Mouse (Mus musculus): ENCODE results near the gene Mapt. TPM values are rescaled to one million over a fixed set of nuclear protein-coding genes. Genes with fewer than 3 reads are reported as not detected.

Mapt gene
- polyA plus RNA-seq, 1 experiment from 2014 or later, result 33.0 TPM

DNA sequence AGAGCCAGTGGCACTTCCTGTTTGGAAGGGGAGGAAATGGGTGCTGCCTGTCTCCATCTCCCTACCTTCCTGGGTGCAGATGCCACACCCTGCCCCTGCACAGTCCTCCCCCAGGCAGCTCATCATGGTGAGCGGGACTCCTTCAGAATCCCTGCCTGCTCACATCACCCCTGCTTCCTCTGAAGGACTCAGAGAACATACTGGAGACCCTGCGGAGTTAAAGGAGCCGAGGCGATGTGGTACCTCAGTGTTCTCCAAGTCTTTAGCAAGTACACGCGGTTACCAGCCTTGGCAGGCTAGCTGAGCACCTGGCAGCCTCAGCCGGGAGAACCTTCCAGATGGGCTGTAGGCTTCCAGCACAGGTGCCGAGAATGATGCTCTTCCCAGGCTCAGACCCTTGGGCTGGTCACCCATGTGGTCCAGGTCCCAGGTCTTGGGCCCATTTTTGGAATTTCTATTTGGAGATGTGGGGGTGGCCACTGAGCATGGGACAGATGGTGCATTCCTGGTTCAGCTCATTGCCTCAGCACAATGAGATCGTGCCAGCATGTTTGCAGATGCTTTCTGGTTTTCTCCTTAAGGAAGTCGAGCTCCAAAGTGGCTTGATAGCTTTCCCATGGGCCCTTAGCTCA, 23.3 kb downstream of the Mapt start:
- Histone ChIP-seq H3K27me3 (ENCODE audit: control insufficient read depth, insufficient read depth, low read length) (no peaks in the 10 kb centered on the region), H3K4me3 (ENCODE audit: low read depth, low read length) (no peak overlapping the region), H3K27ac (ENCODE audit: low read depth, low read length) (no peak overlapping the region), H3K9ac (ENCODE audit: low read length) (no peak overlapping the region), H3K4me2 (ENCODE audit: low read depth, low read length, severe bottlenecking) (no peak overlapping the region), H3K36me3 (ENCODE audit: control insufficient read depth, insufficient read depth, low read length) (no peaks in the 10 kb centered on the region), H3K9me3 (ENCODE audit: control insufficient read depth, low read length) (no peaks in the 10 kb centered on the region), H3K4me1 (replicated peaks; ENCODE audit: control insufficient read depth, insufficient read depth, low read length) (no peaks in the 10 kb centered on the region)
- whole genome bisulfite sequencing, result 85% methylated on average over 10 of the region's 10 CpGs
- DNase-seq (ENCODE audit: low spot score) (no peak), ATAC-seq (replicated peaks; ENCODE audit: low FRiP score) (no peak)

DNA sequence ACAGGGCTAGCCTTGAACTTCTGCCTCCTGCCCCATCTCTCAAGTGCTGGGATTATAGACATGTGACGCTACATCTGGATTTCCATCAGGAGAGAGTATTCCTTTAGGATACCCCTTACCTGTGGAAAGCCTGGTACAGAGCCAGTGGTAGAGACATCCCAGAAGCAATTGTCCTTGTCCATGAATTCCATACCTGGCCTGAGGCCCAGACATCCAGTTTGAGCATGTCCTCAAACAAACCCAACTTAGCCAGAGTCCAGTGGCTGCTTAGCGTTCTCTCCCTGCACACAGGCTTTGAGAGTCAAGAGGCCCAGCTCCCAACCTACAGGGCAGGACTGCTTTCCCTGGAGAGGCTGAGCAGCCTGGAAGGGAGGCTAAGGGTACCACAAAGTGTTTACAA, 25.0 kb downstream of the Mapt start:
- Histone ChIP-seq H3K9me3 (ENCODE audit: control insufficient read depth, low read length) (no peaks in the 10 kb centered on the region), H3K27me3 (ENCODE audit: control insufficient read depth, insufficient read depth, low read length) (no peaks in the 10 kb centered on the region), H3K4me3 (ENCODE audit: low read depth, low read length) (no peak overlapping the region), H3K27ac (ENCODE audit: low read depth, low read length) (no peak overlapping the region), H3K4me2 (ENCODE audit: low read depth, low read length, severe bottlenecking) (no peak overlapping the region), H3K4me1 (replicated peaks; ENCODE audit: control insufficient read depth, insufficient read depth, low read length) (no peaks in the 10 kb centered on the region), H3K9ac (ENCODE audit: low read length) (no peak overlapping the region), H3K36me3 (ENCODE audit: control insufficient read depth, insufficient read depth, low read length) (no peaks in the 10 kb centered on the region)
- ATAC-seq (replicated peaks; ENCODE audit: low FRiP score) (no peak), DNase-seq (ENCODE audit: low spot score) (no peak)
- 94% methylated on average over 2 of the region's 2 CpGs for WGBS

DNA sequence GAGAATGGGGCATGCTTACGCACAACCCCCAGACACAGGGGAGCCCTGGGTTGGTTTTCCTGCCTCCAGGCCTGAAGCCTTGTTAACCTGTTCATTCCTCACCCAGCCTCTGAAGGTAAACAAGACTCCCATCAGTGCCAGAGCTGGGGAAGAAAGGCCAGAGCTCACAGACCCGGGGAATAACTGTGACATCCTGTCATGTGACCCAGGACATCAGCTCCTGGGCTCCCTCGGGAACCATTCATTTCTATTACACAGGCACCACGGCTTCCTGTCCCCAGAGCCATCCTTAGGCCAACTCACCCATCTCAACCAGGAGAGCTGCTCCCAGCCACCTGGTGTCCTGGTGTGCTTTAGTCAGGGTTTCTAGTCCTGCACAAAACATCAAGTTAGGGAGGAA, 27.8 kb downstream of the Mapt start:
- Histone ChIP-seq H3K9ac (ENCODE audit: low read length) (no peak overlapping the region), H3K4me3 (ENCODE audit: low read depth, low read length) (no peak overlapping the region), H3K27ac (ENCODE audit: low read depth, low read length) (no peak overlapping the region), H3K4me1 (replicated peaks; ENCODE audit: control insufficient read depth, insufficient read depth, low read length) (no peaks in the 10 kb centered on the region), H3K9me3 (ENCODE audit: control insufficient read depth, low read length) (no peaks in the 10 kb centered on the region), H3K4me2 (ENCODE audit: low read depth, low read length, severe bottlenecking) (no peak overlapping the region), H3K36me3 (ENCODE audit: control insufficient read depth, insufficient read depth, low read length) (no peaks in the 10 kb centered on the region), H3K27me3 (ENCODE audit: control insufficient read depth, insufficient read depth, low read length) (no peaks in the 10 kb centered on the region)
- WGBS, result 76% methylated on average over 4 of the region's 4 CpGs
- ATAC-seq (replicated peaks; ENCODE audit: low FRiP score), result no peak
- DNase-seq (ENCODE audit: low spot score), result no peak

GRCm38 (mm10) chr11:104264683-104265082, 33.5 kb downstream of the Mapt start:
- Histone ChIP-seq H3K4me3 (ENCODE audit: low read depth, low read length) (no peak overlapping the region), H3K36me3 (ENCODE audit: control insufficient read depth, insufficient read depth, low read length) (no peaks in the 10 kb centered on the region), H3K4me2 (ENCODE audit: low read depth, low read length, severe bottlenecking) (no peak overlapping the region), H3K9me3 (ENCODE audit: control insufficient read depth, low read length) (no peaks in the 10 kb centered on the region), H3K27ac (ENCODE audit: low read depth, low read length) (no peak overlapping the region), H3K9ac (ENCODE audit: low read length) (no peak overlapping the region), H3K27me3 (ENCODE audit: control insufficient read depth, insufficient read depth, low read length) (no peaks in the 10 kb centered on the region), H3K4me1 (replicated peaks; ENCODE audit: control insufficient read depth, insufficient read depth, low read length) (no peaks in the 10 kb centered on the region)
- 88% methylated on average over 6 of the region's 6 CpGs for WGBS
- DNase-seq (ENCODE audit: low spot score) (no peak), ATAC-seq (replicated peaks; ENCODE audit: low FRiP score) (no peak)

- Histone ChIP-seq H3K4me3 (ENCODE audit: low read depth, low read length) (no peak overlapping the region), H3K27ac (ENCODE audit: low read depth, low read length) (no peak overlapping the region), H3K9ac (ENCODE audit: low read length) (no peak overlapping the region), H3K9me3 (ENCODE audit: control insufficient read depth, low read length) (no peaks in the 10 kb centered on the region), H3K27me3 (ENCODE audit: control insufficient read depth, insufficient read depth, low read length) (no peaks in the 10 kb centered on the region), H3K4me2 (ENCODE audit: low read depth, low read length, severe bottlenecking) (no peak overlapping the region), H3K36me3 (ENCODE audit: control insufficient read depth, insufficient read depth, low read length) (no peaks in the 10 kb centered on the region), H3K4me1 (replicated peaks; ENCODE audit: control insufficient read depth, insufficient read depth, low read length) (no peaks in the 10 kb centered on the region)
- no peak for DNase-seq (ENCODE audit: low spot score)
- ATAC-seq (replicated peaks; ENCODE audit: low FRiP score), result no peak
These were observed 34.5 kb downstream of the Mapt start for GRCm38 (mm10) chr11:104265669-104266068.

DNA sequence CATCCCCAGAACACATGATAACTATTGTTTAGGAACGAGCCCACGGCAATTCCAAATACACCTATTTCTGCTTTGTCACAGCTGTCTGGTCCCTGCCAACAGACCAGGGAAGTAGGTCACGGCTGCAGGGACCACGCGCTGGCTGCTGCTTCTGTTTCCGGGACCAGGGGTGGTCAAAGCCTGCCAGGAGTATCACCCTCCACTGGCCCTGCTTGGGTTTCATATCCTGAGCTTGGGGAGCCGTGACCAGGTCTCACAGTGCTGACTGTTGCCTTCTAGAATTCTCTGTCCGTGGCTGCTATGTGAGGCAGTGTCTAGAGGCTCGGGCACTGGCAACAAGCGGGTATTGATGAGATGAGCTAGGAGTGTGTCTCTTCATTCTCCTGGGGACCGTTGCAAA, 36.2 kb downstream of the Mapt start:
- no peak overlapping the region for H3K4me3 ChIP-seq (ENCODE audit: low read depth, low read length)
- no peaks in the 10 kb centered on the region for H3K27me3 ChIP-seq (ENCODE audit: control insufficient read depth, insufficient read depth, low read length)
- no peak overlapping the region for H3K27ac ChIP-seq (ENCODE audit: low read depth, low read length)
- no peak overlapping the region for H3K4me2 ChIP-seq (ENCODE audit: low read depth, low read length, severe bottlenecking)
- H3K9ac ChIP-seq (ENCODE audit: low read length), result no peak overlapping the region
- H3K4me1 ChIP-seq (replicated peaks; ENCODE audit: control insufficient read depth, insufficient read depth, low read length), result no peaks in the 10 kb centered on the region
- ATAC-seq (replicated peaks; ENCODE audit: low FRiP score) (no peak), DNase-seq (ENCODE audit: low spot score) (no peak)
- no peaks in the 10 kb centered on the region for H3K9me3 ChIP-seq (ENCODE audit: control insufficient read depth, low read length)
- H3K36me3 ChIP-seq (ENCODE audit: control insufficient read depth, insufficient read depth, low read length), result no peaks in the 10 kb centered on the region
- 91% methylated on average over 11 of the region's 11 CpGs for WGBS

DNA sequence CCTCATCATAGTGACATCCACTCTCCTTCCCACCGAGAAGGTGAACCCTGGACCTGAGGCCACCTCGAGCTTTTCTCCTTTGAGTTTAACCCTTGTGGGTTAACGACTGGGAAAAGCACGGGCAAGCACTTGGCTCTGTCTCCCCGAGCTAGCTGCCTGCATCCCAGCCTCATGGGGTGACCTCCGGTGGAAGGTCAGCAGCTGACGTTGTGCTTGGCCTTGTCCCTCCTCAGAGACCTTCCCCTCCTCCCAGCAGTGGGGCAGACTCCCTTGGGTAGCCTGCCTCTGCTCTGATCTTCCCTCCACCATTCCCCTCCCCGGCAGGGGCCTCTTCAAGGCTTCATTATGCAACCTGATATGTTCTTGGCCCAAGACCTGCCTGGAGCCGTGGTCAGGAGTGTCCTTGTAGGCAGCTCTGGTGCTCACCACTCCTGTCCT, 38.2 kb downstream of the Mapt start:
- Histone ChIP-seq H3K4me2 (ENCODE audit: low read depth, low read length, severe bottlenecking) (no peak overlapping the region), H3K27me3 (ENCODE audit: control insufficient read depth, insufficient read depth, low read length) (no peaks in the 10 kb centered on the region), H3K4me1 (replicated peaks; ENCODE audit: control insufficient read depth, insufficient read depth, low read length) (no peaks in the 10 kb centered on the region), H3K9me3 (ENCODE audit: control insufficient read depth, low read length) (no peaks in the 10 kb centered on the region), H3K36me3 (ENCODE audit: control insufficient read depth, insufficient read depth, low read length) (no peaks in the 10 kb centered on the region), H3K27ac (ENCODE audit: low read depth, low read length) (no peak overlapping the region), H3K4me3 (ENCODE audit: low read depth, low read length) (no peak overlapping the region), H3K9ac (ENCODE audit: low read length) (no peak overlapping the region)
- DNase-seq (ENCODE audit: low spot score) (no peak), ATAC-seq (replicated peaks; ENCODE audit: low FRiP score) (no peak)
- 61% methylated on average over 9 of the region's 9 CpGs for WGBS

DNA sequence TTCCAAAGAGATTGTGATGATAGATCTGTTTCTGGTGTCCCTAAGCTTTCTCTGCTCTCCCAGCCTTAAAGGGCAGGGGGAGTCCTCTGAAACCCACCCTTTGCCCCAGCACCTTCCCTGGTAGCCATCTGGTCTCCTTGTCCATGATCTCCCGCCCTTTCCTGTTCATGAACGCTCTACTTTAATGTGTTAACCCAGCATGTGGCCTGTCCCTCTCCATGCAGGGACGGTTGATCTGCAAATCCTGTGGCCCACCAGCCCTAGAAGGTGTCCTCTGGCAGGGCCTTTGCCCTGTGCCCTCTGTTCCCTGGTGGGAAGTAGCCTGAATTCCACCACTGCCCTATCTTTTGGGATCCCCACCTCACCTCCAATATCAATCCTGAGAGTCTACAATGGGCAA, 39.3 kb downstream of the Mapt start:
- no peak for ATAC-seq (replicated peaks; ENCODE audit: low FRiP score)
- no peaks in the 10 kb centered on the region for H3K4me1 ChIP-seq (replicated peaks; ENCODE audit: control insufficient read depth, insufficient read depth, low read length)
- H3K27ac ChIP-seq (ENCODE audit: low read depth, low read length), result no peak overlapping the region
- no peak overlapping the region for H3K4me2 ChIP-seq (ENCODE audit: low read depth, low read length, severe bottlenecking)
- WGBS, result 70% methylated on average over 3 of the region's 3 CpGs
- H3K36me3 ChIP-seq (ENCODE audit: control insufficient read depth, insufficient read depth, low read length), result no peaks in the 10 kb centered on the region
- no peak overlapping the region for H3K9ac ChIP-seq (ENCODE audit: low read length)
- no peak overlapping the region for H3K4me3 ChIP-seq (ENCODE audit: low read depth, low read length)
- no peaks in the 10 kb centered on the region for H3K9me3 ChIP-seq (ENCODE audit: control insufficient read depth, low read length)
- DNase-seq (ENCODE audit: low spot score), result no peak
- no peaks in the 10 kb centered on the region for H3K27me3 ChIP-seq (ENCODE audit: control insufficient read depth, insufficient read depth, low read length)

DNA sequence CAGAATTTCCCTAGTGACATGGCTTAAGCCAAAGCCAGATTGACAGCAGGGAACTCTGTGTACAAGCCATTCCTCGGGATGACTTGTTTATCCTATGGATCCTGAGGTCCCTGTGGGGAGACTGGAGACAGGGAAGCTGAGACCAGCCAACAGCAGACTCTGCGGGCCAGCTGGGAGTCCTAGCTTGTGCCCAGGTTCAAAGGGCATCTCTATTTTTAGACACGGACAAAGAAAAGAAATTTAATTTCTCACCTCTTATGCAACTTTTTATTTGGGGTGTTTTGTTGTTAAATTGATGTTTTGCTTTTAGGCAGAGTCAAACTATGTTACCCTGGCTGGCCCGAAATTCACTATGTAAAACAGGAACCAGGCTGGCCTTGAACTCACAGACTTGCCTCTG, 39.7 kb downstream of the Mapt start:
- Histone ChIP-seq H3K9me3 (ENCODE audit: control insufficient read depth, low read length) (no peaks in the 10 kb centered on the region), H3K4me3 (ENCODE audit: low read depth, low read length) (no peak overlapping the region), H3K4me1 (replicated peaks; ENCODE audit: control insufficient read depth, insufficient read depth, low read length) (no peaks in the 10 kb centered on the region), H3K4me2 (ENCODE audit: low read depth, low read length, severe bottlenecking) (no peak overlapping the region), H3K9ac (ENCODE audit: low read length) (no peak overlapping the region), H3K27ac (ENCODE audit: low read depth, low read length) (no peak overlapping the region), H3K27me3 (ENCODE audit: control insufficient read depth, insufficient read depth, low read length) (no peaks in the 10 kb centered on the region), H3K36me3 (ENCODE audit: control insufficient read depth, insufficient read depth, low read length) (no peaks in the 10 kb centered on the region)
- WGBS, result 80% methylated on average over 4 of the region's 4 CpGs
- DNase-seq (ENCODE audit: low spot score) (no peak), ATAC-seq (replicated peaks; ENCODE audit: low FRiP score) (no peak)

All from forebrain, embryonic 11.5 days (tissue).